Mouse (Mus musculus): ENCODE data around the gene As3mt.

DNA sequence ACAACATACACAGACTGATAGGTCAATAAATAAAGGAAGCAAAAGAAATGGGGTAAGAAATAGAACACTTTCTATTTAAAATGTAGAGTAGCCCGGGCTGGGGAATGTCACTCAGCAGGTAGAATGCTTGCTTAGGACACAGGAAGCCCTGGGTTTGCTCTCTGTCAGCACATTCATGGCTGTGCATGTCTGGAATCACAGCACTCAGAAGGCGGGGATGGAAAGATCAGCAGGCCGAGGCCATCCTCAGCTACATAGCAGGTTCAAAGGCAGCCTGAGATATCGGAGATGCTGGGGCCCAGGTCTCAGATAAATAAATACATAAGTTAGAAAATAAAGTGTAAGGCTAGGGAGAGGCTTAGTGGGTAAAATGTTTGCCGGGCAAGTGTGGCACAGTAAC is 45.0 kb downstream of the As3mt start:
- TF ChIP-seq CTCF (IDR thresholded peaks at IDR 0.05; ENCODE audit: low read depth, low read length) (no peak), GATA1 (IDR thresholded peaks at IDR 0.05; ENCODE audit: borderline replicate concordance, low read length) (no peak), TAL1 (conservative IDR thresholded peaks at IDR 0.05; ENCODE audit: low read depth, low read length) (no peak)

All from G1E (cell line).